Mouse (Mus musculus): Measurements from ENCODE around the gene Rdh7. TPM values are rescaled to one million over a fixed set of nuclear protein-coding genes. Genes with fewer than 3 reads are reported as not detected.
"Not testable (repeated sequence)": the region's sequence is repeated elsewhere in the genome, so short reads cannot be mapped to it uniquely, and the experiment has no call there.

Rdh7 gene
- polyA plus RNA-seq, 1 experiment from 2014 or later: not detected

DNA sequence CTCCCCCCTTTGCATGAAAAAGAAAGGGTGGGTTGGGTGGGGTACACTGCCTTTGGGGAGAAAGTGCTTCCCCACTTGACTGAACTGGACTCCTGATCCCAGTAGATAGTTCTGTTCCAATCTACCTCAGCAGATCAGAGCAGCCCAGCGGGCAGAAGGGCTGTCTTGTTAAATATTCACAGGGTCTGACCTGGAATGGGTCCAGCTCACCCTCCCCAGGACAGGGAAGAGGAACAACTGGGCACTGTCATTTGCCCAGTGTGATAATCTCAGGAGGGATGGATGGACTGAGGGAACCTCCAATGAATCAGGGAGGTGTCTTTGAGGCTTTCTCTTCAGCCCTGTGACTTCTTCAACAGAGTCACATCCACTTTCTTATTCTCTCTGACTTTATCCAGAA is 40.5 kb downstream of the Rdh7 start:
- Histone ChIP-seq H3K27ac (no peak overlapping the region), H3K36me3 (no peaks in the 10 kb centered on the region), H3K27me3 (no peaks in the 10 kb centered on the region), H3K9me3 (0 out of 2 replicates have a peak, but pooled peaks cover 7% of the 10 kb centered on the region), H3K4me3 (replicated peaks) (no peak overlapping the region), H3K4me2 (no peak overlapping the region), H3K4me1 (replicated peaks) (no peaks in the 10 kb centered on the region), H3K9ac (replicated peaks) (no peak overlapping the region)
- ATAC-seq (ENCODE audit: insufficient number of reproducible peaks, insufficient read depth, low FRiP score, low TSS enrichment, low read depth): no peak
- 80% methylated on average over 1 of the region's 1 CpGs for WGBS

DNA sequence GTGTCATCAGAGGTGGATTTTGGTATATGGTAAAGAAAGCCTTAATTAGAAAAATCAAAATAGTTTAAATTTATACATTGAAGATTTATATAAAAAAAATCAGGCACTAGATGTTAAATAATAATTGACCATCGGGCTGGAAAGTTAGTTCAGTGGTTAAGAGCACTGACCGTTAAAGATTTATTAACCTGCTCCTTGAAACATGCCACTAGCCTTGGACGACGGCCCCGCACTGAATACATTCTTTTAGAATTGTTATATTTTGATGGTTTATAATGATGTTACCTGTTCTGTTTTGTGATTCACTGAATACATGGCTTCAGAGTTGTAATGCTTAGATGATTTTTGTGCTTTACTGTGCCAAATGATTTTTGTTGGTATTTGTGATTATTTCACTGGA is 42.7 kb downstream of the Rdh7 start:
- H3K27ac ChIP-seq; H3K36me3 ChIP-seq; H3K4me3 ChIP-seq (replicated peaks); H3K9me3 ChIP-seq; H3K4me2 ChIP-seq; H3K4me1 ChIP-seq (replicated peaks); H3K9ac ChIP-seq (replicated peaks); H3K27me3 ChIP-seq; ATAC-seq (ENCODE audit: insufficient number of reproducible peaks, insufficient read depth, low FRiP score, low TSS enrichment, low read depth): not testable (repeated sequence)
- 88% methylated on average over 5 of the region's 5 CpGs for WGBS

DNA sequence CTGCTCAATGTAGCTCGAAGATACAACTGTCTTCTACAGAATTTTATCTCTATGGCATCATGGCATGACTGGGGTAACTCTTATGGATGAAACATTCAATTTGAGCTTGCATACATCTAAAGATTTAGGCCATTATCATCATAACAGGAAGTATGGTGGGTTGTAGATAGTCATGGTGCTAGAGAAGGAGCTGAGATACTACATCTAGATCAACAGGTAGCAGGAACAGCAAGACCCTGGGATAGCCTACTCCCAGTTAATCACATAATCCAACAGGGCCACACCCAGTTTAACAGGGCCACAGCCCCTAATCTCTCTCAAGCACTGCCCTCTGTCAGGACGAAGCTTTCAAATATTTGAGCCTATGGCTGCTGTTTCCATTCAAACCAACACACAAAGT is 47.8 kb downstream of the Rdh7 start:
- Histone ChIP-seq H3K4me1 (replicated peaks) (no peaks in the 10 kb centered on the region), H3K36me3 (no peaks in the 10 kb centered on the region), H3K4me3 (replicated peaks) (no peak overlapping the region), H3K27me3 (no peaks in the 10 kb centered on the region), H3K9ac (replicated peaks) (no peak overlapping the region), H3K9me3 (peaks cover 3% of the 10 kb centered on the region; the same call in 1 of the 2 replicates), H3K27ac (no peak overlapping the region), H3K4me2 (no peak overlapping the region)
- ATAC-seq (ENCODE audit: insufficient number of reproducible peaks, insufficient read depth, low FRiP score, low TSS enrichment, low read depth): no peak
- 74% methylated on average over 2 of the region's 2 CpGs for WGBS

DNA sequence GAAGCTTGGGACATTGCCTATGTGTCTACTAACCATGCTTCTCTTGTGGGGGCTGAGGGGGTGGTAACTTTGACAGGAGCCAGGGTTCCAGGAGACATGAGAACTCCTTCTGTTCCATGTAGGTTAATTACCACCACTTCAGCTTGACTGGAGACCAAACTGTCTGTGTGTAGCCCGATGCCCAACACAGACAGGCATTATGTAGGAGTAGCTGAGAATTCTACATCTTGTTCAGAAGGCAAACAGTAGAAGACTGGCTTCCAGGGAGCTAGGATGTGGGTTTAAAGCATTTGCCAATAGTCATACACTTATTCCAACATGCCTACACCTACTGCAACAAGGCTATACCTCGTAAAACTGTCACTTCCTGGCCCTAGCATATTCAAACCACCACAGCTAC is 50.1 kb downstream of the Rdh7 start:
- no peak for ATAC-seq (ENCODE audit: insufficient number of reproducible peaks, insufficient read depth, low FRiP score, low TSS enrichment, low read depth)
- H3K27me3 ChIP-seq: no peaks in the 10 kb centered on the region
- H3K27ac ChIP-seq: no peak overlapping the region
- H3K4me2 ChIP-seq: no peak overlapping the region
- WGBS: 90% methylated on average over 2 of the region's 2 CpGs
- peaks cover 3% of the 10 kb centered on the region; the same call in 1 of the 2 replicates for H3K9me3 ChIP-seq
- H3K4me1 ChIP-seq (replicated peaks): no peaks in the 10 kb centered on the region
- no peaks in the 10 kb centered on the region for H3K36me3 ChIP-seq
- H3K4me3 ChIP-seq (replicated peaks): no peak overlapping the region
- H3K9ac ChIP-seq (replicated peaks): no peak overlapping the region

DNA sequence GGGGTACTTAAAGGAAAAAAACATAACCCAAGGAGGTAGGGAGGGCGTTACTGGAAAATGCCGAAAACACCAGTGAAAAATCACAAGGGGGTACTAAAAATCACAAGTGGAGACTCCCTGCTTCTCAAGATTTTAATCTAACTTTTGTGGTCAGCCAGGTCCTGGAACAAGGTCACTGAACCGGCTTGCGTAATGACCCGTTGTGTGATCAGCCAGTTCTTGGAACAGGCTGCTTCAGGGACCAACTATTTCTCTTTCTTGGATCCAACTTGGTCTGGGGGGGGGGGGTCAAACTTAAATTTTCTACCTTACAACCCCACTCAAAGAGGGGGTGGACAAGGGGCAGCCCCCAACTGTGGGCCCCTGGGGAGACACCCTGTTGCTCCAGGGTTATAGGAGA is 50.8 kb downstream of the Rdh7 start:
- H3K4me1 ChIP-seq (replicated peaks); H3K9me3 ChIP-seq; H3K27me3 ChIP-seq; H3K4me2 ChIP-seq; H3K27ac ChIP-seq; H3K36me3 ChIP-seq; ATAC-seq (ENCODE audit: insufficient number of reproducible peaks, insufficient read depth, low FRiP score, low TSS enrichment, low read depth); H3K4me3 ChIP-seq (replicated peaks); H3K9ac ChIP-seq (replicated peaks): not testable (repeated sequence)
- 96% methylated on average over 5 of the region's 5 CpGs for WGBS

DNA sequence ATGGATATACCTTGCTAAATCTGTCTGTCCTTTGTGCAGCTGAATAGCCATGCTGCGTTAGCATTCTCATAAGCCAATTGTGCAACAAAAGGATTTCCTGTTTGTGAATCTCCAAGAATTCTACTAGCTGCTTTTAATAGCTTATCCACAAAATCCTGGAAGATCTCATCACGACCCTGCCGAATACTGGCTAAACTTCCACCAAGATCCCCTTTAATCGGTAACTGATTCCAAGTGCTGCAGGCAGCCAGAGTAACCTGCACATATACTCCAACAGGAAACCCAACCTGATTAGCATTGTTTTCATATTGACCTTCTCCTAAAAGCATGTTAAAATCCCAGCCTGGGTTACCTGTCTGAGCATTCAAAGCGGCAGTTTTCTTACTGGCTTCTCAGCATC is 53.3 kb downstream of the Rdh7 start:
- no peak for ATAC-seq (ENCODE audit: insufficient number of reproducible peaks, insufficient read depth, low FRiP score, low TSS enrichment, low read depth)
- WGBS: 88% methylated on average over 5 of the region's 5 CpGs

DNA sequence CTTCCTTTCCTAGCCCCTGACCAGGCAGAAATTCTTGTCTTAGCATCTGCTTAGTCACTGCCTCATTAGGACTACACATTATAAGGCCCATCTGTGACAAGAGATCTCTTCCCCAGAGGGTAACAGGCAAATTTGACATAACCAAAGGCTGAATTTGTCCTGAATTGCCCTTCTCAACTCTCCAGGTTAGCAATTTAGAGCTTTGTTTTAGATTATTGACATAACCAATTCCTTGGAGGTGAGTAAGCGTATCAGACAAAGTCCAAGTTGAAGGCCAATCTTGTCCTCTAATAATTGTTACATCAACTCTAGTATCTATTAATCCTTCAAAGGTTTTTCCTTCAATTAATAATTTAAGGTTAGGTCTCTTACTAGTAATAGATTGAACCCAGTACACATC is 54.4 kb downstream of the Rdh7 start:
- H3K36me3 ChIP-seq; H3K4me2 ChIP-seq; H3K27me3 ChIP-seq; H3K4me3 ChIP-seq (replicated peaks); H3K9me3 ChIP-seq; H3K4me1 ChIP-seq (replicated peaks); H3K9ac ChIP-seq (replicated peaks); ATAC-seq (ENCODE audit: insufficient number of reproducible peaks, insufficient read depth, low FRiP score, low TSS enrichment, low read depth); H3K27ac ChIP-seq: not testable (repeated sequence)
- 98% methylated on average over 1 of the region's 1 CpGs for WGBS

More for the DNA sequence above, 53.3 kb downstream of the Rdh7 start:
- Histone ChIP-seq H3K9ac (replicated peaks) (no peak overlapping the region), H3K4me2 (no peak overlapping the region), H3K4me1 (replicated peaks) (no peaks in the 10 kb centered on the region), H3K36me3 (no peaks in the 10 kb centered on the region), H3K9me3 (peaks cover 3% of the 10 kb centered on the region; the same call in 1 of the 2 replicates), H3K27ac (no peak overlapping the region), H3K4me3 (replicated peaks) (no peak overlapping the region), H3K27me3 (no peaks in the 10 kb centered on the region)

Other genes starting within 250 kb of the Rdh7 start
- 8.7 and 12.1 TPM in 2 replicates for gene Stat6, start 245.8 kb downstream of the Rdh7 start, polyA plus RNA-seq (2016; fragmentation: Nextera tagmentation; extraction: Ambion mirVana)
- gene Nemp1, start 221.9 kb downstream of the Rdh7 start, polyA plus RNA-seq (2016; fragmentation: Nextera tagmentation; extraction: Ambion mirVana): 12.6 and 13.5 TPM in 2 replicates
- 15.3 and 19.1 TPM in 2 replicates for gene Nab2, start 220.2 kb downstream of the Rdh7 start, polyA plus RNA-seq (2016; fragmentation: Nextera tagmentation; extraction: Ambion mirVana)
- 0.33 and 0.59 TPM in 2 replicates for gene Myo1a, start 183.6 kb downstream of the Rdh7 start, polyA plus RNA-seq (2016; fragmentation: Nextera tagmentation; extraction: Ambion mirVana)
- 1.1 and 1.8 TPM in 2 replicates for gene Tac2, start 164.3 kb downstream of the Rdh7 start, polyA plus RNA-seq (2016; fragmentation: Nextera tagmentation; extraction: Ambion mirVana)
- gene Zbtb39, start 149.3 kb downstream of the Rdh7 start, polyA plus RNA-seq (2016; fragmentation: Nextera tagmentation; extraction: Ambion mirVana): 4.3 and 4.6 TPM in 2 replicates
- gene Gpr182, start 137.1 kb downstream of the Rdh7 start, polyA plus RNA-seq (2016; fragmentation: Nextera tagmentation; extraction: Ambion mirVana): 0.49 and 0.59 TPM in 2 replicates
- gene Rdh1, start 129.1 kb downstream of the Rdh7 start, polyA plus RNA-seq (2016; fragmentation: Nextera tagmentation; extraction: Ambion mirVana): 0.05 TPM in 1 of 2 replicates, not detected in the other
- 0.16 TPM in 1 of 2 replicates, not detected in the other for gene Rdh16f1, start 129.0 kb downstream of the Rdh7 start, polyA plus RNA-seq (2016; fragmentation: Nextera tagmentation; extraction: Ambion mirVana)
- gene Rdh9, start 112.4 kb downstream of the Rdh7 start, polyA plus RNA-seq (2016; fragmentation: Nextera tagmentation; extraction: Ambion mirVana): 0.15 TPM in 1 of 2 replicates, not detected in the other
- not detected in 2 replicates for gene Rdh16, start 87.7 kb downstream of the Rdh7 start, polyA plus RNA-seq (2016; fragmentation: Nextera tagmentation; extraction: Ambion mirVana)
- gene Rdh19, start 38.9 kb downstream of the Rdh7 start, polyA plus RNA-seq (2016; fragmentation: Nextera tagmentation; extraction: Ambion mirVana): not detected in 2 replicates
- not detected in 2 replicates for gene Rdh16f2, start 22.3 kb downstream of the Rdh7 start, polyA plus RNA-seq (2016; fragmentation: Nextera tagmentation; extraction: Ambion mirVana)
- gene Sdr9c7, start 9.7 kb upstream of the Rdh7 start, polyA plus RNA-seq (2016; fragmentation: Nextera tagmentation; extraction: Ambion mirVana): not detected in 2 replicates
- gene Hsd17b6, start 118.8 kb upstream of the Rdh7 start, polyA plus RNA-seq (2016; fragmentation: Nextera tagmentation; extraction: Ambion mirVana): not detected in 2 replicates
- 102 and 104 TPM in 2 replicates for gene Prim1, start 126.4 kb upstream of the Rdh7 start, polyA plus RNA-seq (2016; fragmentation: Nextera tagmentation; extraction: Ambion mirVana)
- gene Naca, start 146.8 kb upstream of the Rdh7 start, polyA plus RNA-seq (2016; fragmentation: Nextera tagmentation; extraction: Ambion mirVana): 916 and 923 TPM in 2 replicates
- 567 and 594 TPM in 2 replicates for gene Ptges3, start 170.1 kb upstream of the Rdh7 start, polyA plus RNA-seq (2016; fragmentation: Nextera tagmentation; extraction: Ambion mirVana)
- 2,018 and 2,026 TPM in 2 replicates for gene Atp5b, start 194.5 kb upstream of the Rdh7 start, polyA plus RNA-seq (2016; fragmentation: Nextera tagmentation; extraction: Ambion mirVana)
- 8.6 and 9.5 TPM in 2 replicates for gene Baz2a, start 202.8 kb upstream of the Rdh7 start, polyA plus RNA-seq (2016; fragmentation: Nextera tagmentation; extraction: Ambion mirVana)

All from limb, embryonic 12.5 days (tissue).